Mouse (Mus musculus) adrenal gland (tissue): ENCODE data around the gene Gm10318.

Experiments used
- intact Hi-C: fragments of 180-260 bp; cut with DNase I; formaldehyde crosslinking; loops from one replicate; pipeline ENCODE4 v1.15.1; 2025
- long read RNA-seq, 2 experiments: library from polyadenylated mRNA; unstranded; transcript quantifications; one replicate each; pipeline ENCODE4 v2.0.0; 2020; ENCODE audit warnings: borderline replicate concordance in 1 of 2; ENCODE audit not compliant: insufficient replicate concordance in 1 of 2

Gm10318 gene
- long read RNA-seq, experiment 1: 0 reads
- long read RNA-seq, experiment 2: 0 reads

GRCm38 (mm10) chr10:77852559-77852958 is at the start of gene Gm10318:
Gm10318 (plus strand) TSS chr10:77852859.
- intact Hi-C loops: no loop called here

- intact Hi-C loops: no loop called here
Observed at GRCm38 (mm10) chr10:77804095-77804494, 48.6 kb upstream of the Gm10318 start.

DNA sequence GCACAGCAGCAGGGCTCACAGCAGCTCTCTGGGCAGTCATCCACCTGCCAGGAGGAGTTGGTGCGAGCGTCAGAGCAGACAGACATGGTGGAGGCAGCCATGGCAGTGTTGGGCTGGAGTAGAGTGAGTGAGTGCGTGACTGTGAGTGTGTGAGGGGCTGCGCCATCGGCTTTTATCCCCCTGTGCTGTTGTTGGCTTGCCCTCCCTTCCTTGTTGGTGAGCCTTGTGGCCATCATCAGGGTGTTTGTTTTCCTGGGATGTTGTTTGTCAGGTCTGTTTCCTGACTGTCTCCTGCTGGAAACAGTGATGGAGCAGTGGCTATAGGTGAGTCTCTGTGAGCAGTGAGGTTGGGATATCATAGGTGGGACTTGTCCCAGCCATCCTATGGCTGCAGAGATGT is 40.9 kb upstream of the Gm10318 start, which contains the start of gene Gm9507:
TSS of gene Gm9507 (minus strand) at position 101 of the 400 bp plus-strand sequence.
- intact Hi-C loops: no loop called here

DNA sequence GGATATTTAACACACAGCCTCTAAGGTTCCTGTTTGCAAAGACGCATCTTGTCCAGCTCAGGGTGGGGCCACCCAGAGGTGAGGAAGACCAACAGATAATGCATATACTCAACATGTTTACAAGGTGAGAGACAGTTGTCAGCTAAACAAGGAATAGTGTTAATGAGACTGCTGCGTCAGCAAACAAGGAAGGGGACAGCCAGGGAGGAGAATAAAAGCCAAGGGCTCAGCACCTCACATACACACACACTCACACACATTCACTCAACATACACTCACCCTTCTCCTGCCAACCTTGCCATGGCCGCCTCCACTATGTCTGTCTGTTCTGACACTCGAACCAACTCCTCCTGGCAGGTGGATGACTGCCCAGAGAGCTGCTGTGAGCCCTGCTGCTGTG is 38.3 kb upstream of the Gm10318 start, which contains the start of gene Gm2696:
TSS of gene Gm2696 (plus strand) at position 301 of the 400 bp plus-strand sequence.
- intact Hi-C loops: no loop called here

- intact Hi-C loops: no loop called here
Observed at GRCm38 (mm10) chr10:77815514-77815913, 37.1 kb upstream of the Gm10318 start.

DNA sequence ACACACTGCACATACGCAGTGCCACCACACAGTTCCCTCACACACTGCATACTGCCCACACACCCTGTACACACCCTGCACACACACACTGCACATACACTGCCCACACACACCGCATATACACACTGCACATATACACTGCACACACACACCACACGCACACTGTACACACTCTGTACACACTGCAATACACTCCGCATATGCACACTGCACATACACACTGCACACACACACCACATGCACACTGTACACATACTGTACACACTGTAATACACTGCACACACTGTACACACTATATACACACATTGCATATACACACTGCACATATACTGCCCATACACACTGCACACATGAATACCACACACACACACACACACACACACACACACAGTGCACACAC is 34.1 kb upstream of the Gm10318 start:
- intact Hi-C loops: no loop called here

DNA sequence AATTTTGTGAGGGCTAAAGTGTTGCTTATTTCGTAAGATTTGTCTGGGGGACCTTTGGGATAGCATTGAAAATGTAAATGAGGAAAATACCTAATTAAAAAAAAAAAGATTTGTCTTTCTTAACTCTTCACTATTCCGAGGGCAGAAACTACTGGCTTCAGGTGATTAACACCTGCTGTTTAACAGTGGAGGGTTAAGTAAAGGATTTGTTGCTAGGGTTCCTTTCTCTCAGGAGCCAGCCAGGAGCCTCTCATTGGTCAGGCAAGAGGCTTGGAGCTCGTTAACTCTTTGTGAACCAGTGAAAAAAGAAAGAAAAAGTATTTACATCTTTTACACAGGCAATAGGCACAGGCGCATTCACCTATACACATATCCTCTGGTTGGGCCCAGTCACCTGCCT is 33.5 kb upstream of the Gm10318 start:
- intact Hi-C loops: no loop called here

GRCm38 (mm10) chr10:77826951-77827350 is 25.7 kb upstream of the Gm10318 start, which contains the start of gene Krtap10-4:
Krtap10-4 (minus strand) TSS chr10:77827095.
- intact Hi-C loops: no loop called here

GRCm38 (mm10) chr10:77835647-77836046 is 17.0 kb upstream of the Gm10318 start, which contains the start of gene Krtap10-10:
Krtap10-10 (plus strand) TSS chr10:77835947.
- intact Hi-C loops: no loop called here

DNA sequence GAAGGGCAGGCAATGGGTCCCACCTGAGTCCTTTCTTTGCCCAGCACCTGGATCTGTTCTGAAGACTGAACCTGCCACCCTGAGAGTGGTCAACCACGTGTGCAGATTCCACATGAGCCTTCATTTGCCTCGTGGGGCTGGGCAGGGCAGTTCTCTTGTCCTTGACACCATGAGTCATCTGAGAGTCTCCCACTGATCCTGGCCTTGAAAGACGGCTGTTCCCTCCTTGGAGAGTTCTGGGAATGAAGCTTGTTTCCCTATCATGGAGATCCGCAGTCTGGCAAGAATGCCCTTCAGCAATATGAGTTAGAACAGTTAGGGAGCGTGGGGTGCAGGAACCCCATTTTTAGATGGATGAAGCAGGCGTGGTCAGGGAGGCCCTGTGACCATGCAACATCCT is 13.7 kb upstream of the Gm10318 start:
- intact Hi-C loops: no loop called here

DNA sequence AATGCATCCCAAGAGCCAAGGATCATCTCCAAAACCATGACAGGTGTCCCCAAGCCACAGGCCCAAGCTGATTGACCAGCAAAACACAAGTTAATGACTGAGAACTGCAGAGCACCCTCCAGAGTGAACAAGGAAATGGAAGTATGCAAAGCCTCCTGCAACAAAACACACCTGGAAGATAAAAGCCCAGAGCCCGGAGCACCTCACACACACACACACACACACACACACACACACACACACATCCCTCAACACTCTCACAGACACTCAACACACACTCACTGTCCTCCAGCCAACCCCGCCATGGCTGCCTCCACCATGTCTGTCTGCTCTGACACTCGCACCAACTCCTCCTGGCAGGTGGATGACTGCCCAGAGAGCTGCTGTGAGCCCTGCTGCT is 6.2 kb upstream of the Gm10318 start, which contains the start of gene Gm36176:
TSS of gene Gm36176 (plus strand) at position 301 of the 400 bp plus-strand sequence.
- intact Hi-C loops: no loop called here

- intact Hi-C loops: no loop called here
Observed at GRCm38 (mm10) chr10:77846961-77847360, 5.7 kb upstream of the Gm10318 start.

DNA sequence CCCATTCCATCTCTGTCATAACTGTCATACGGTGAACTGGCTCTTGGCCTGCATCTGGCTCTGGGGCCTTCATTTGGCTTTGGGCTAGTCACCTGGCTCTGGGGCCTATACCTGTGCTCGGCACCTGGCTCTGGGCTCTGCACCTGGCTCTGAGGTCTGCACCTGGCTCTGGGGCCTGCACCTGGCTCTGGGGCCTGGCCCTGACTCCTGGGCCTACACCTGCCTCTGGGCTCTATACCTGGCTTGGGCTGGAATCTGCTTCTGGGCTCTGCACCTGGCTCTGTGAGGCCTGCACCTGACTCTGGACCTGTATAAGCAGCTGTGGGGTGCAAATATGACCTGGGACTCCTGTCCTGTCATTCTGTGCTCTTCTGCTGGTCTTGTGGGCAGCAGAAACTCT is 5.1 kb upstream of the Gm10318 start:
- intact Hi-C loops: no loop called here

- intact Hi-C loops: no loop called here
Observed at GRCm38 (mm10) chr10:77861675-77862074, 9.0 kb downstream of the Gm10318 start, which contains the start of gene Gm3285. Gm3285 (plus strand) TSS chr10:77861975.

- intact Hi-C loops: no loop called here
Observed at GRCm38 (mm10) chr10:77864067-77864761, 11.6 kb downstream of the Gm10318 start.

GRCm38 (mm10) chr10:77864762-77865143 is 12.1 kb downstream of the Gm10318 start:
- intact Hi-C loops: no loop called here

- intact Hi-C loops: no loop called here
Observed at GRCm38 (mm10) chr10:77867546-77867945, 14.9 kb downstream of the Gm10318 start.

DNA sequence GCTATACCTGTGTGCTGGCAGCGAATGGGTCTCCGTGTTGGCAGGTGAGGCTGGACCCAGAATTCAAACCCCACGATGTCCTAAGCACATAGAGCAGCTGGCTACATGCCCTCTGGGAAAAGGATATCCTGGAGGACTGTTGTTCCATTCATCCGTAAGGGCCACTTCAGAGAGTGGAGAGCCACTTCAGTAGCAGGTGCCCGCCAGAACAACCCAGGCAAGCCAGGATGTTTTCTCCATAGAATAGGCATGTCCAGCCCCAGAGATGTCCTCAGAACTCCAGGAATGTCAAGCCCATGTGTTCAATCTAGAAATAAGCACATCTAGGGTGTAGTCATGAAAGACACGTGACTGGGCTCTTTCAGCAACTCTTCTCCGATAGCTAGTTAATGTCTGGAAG is 17.0 kb downstream of the Gm10318 start:
- intact Hi-C loops: no loop called here

DNA sequence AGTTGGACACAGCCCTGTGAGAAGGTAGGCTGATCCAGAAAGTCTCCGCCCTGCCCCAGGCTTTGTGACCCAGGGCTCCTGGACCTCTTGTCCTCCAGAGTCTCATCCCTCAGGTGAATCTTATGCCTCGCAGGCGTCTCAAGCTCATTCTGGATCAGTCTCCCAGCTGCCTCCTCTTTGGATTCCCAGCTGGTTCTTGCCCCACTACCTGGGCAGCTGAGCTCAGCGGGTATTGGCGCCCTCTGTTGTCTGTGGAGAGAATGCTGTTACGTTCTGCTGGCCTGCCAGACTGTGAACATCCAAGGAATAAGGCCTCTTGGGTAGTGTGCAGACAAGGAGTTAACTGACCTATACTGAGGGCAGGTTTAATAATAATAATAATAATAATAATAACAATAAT is 26.3 kb downstream of the Gm10318 start:
- intact Hi-C loops: loop anchor here (5.0 kb wide), 2 partner anchors 152 to 252 kb away; partner anchors contain the start of gene Gm10100

DNA sequence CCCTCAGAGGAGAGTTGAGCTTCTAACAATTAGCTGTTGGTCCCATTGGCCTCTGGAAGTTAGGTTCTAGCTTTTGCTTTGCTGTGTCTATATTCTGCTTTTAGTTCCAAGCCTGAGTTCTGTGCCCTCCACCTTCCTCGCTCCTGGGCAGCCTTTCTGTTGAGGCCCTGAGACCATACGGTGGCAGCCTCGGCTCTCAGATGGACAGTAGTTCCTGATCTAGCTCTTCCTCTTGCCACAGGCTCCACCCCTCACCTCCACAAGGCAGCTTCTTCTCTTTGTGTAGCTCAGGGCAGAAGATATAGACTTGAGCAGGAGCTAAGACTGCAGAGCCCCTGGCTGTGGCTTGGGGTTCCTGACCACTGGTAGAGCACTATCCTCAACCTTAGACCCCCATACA is 27.6 kb downstream of the Gm10318 start:
- intact Hi-C loops: no loop called here

DNA sequence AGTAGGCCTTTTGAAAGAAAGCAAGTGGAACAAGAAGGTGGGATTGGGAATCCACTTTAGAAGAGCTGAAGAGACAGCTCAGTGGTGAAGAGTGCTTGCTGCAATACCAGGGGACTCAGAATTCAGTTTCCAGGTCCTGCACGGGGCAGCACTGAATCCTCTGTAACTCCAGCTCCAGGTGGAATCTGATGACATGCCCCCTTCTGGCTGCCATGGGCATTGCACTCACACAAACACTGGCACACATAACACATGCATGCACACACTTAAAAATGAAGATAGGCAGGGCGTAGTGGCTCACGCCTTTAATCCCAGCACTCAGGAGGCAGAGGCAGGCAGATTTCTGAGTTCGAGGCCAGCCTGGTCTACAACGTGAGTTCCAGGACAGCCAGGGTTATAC is 29.9 kb downstream of the Gm10318 start:
- intact Hi-C loops: no loop called here

DNA sequence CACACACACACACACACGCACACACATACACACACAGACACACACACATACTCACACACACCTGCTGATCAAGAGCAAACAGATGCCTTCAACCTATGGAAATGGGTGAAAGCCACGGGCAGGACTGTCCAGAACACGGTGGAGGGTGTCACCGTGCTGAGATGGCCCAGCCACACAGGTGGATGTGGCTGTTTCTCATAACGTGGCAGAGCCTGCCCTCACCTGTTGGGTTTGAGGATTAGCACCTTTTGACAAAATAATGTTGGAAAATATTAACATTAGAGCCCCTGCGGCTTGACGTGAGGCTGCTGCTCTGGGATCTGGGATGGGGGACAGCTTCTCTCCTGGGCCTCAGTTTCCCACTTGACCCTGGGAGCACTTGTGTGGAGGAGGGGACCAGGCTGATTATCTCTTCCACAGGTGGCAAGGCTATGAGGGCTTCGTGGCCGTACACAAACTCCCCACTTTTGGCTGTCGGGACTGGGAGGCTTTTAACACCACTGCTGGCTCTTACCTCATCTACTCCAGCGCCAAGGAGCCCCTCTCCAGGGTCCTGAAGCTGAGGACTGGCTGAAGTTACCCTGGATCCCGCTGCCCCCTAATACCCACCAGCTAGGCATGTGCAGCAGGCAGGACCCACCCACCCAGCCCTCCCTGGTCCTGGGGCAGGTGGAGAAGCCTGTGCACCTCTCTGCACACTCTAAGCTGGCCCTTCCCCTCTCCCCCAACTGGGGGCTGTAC is 33.5 kb downstream of the Gm10318 start:
- intact Hi-C loops: no loop called here
